Mouse (Mus musculus): Measurements from ENCODE around the gene Chid1.
A peak's percentile ranks its signal among the peaks of the same experiment; 100 is the strongest.

Chid1 gene

GRCm38 (mm10) chr7:141475805-141476158, 63.9 kb downstream of the Chid1 start:
- DNase-seq (ENCODE audit: low spot score) = no peak

- peak; percentile 76 for DNase-seq (ENCODE audit: low spot score)
These were observed 64.4 kb downstream of the Chid1 start, which contains the start of the genes Polr2l and Tspan4 for GRCm38 (mm10) chr7:141475011-141475804. Gene Polr2l, minus strand, starts transcription at chr7:141475132. Gene Tspan4, plus strand, starts transcription at chr7:141475240.

- no peak for DNase-seq (ENCODE audit: low spot score)
These were observed 65.5 kb downstream of the Chid1 start for GRCm38 (mm10) chr7:141474160-141474559.

GRCm38 (mm10) chr7:141472763-141473162, 66.9 kb downstream of the Chid1 start:
- no peak for DNase-seq (ENCODE audit: low spot score)

GRCm38 (mm10) chr7:141472226-141472625, 67.4 kb downstream of the Chid1 start:
- DNase-seq (ENCODE audit: low spot score) = no peak

GRCm38 (mm10) chr7:141471236-141471635, 68.4 kb downstream of the Chid1 start:
- DNase-seq (ENCODE audit: low spot score) = no peak

- DNase-seq (ENCODE audit: low spot score) = no peak
These were observed 69.1 kb downstream of the Chid1 start for GRCm38 (mm10) chr7:141470637-141470944.

- no peak for DNase-seq (ENCODE audit: low spot score)
These were observed 69.6 kb downstream of the Chid1 start for GRCm38 (mm10) chr7:141469901-141470636.

- DNase-seq (ENCODE audit: low spot score) = no peak
These were observed 70.3 kb downstream of the Chid1 start for GRCm38 (mm10) chr7:141469352-141469751.

GRCm38 (mm10) chr7:141468522-141469211, 71.0 kb downstream of the Chid1 start:
- DNase-seq (ENCODE audit: low spot score) = no peak

GRCm38 (mm10) chr7:141468164-141468521, 71.5 kb downstream of the Chid1 start:
- no peak for DNase-seq (ENCODE audit: low spot score)

- no peak for DNase-seq (ENCODE audit: low spot score)
These were observed 72.2 kb downstream of the Chid1 start, which contains the start of gene Cd151 for GRCm38 (mm10) chr7:141467230-141468030. Gene Cd151, plus strand, starts transcription at chr7:141467392.

GRCm38 (mm10) chr7:141466607-141467148, 73.0 kb downstream of the Chid1 start:
- DNase-seq (ENCODE audit: low spot score) = no peak

GRCm38 (mm10) chr7:141466045-141466394, 73.6 kb downstream of the Chid1 start:
- DNase-seq (ENCODE audit: low spot score) = no peak

GRCm38 (mm10) chr7:141465388-141466044, 74.1 kb downstream of the Chid1 start:
- DNase-seq (ENCODE audit: low spot score) = no peak

- DNase-seq (ENCODE audit: low spot score) = no peak
These were observed 75.0 kb downstream of the Chid1 start for GRCm38 (mm10) chr7:141464603-141465201.

GRCm38 (mm10) chr7:141463824-141464602, 75.6 kb downstream of the Chid1 start:
- DNase-seq (ENCODE audit: low spot score) = no peak

GRCm38 (mm10) chr7:141462333-141462821, 77.3 kb downstream of the Chid1 start:
- no peak for DNase-seq (ENCODE audit: low spot score)

- DNase-seq (ENCODE audit: low spot score) = no peak
These were observed 77.9 kb downstream of the Chid1 start for GRCm38 (mm10) chr7:141461521-141462332.
